Mouse (Mus musculus) limb, embryonic 13.5 days (tissue): ENCODE data around the gene Rps6kb2. TPM values are rescaled to one million over a fixed set of nuclear protein-coding genes. Genes with fewer than 3 reads are reported as not detected.

ENCODE experiments used
- ATAC-seq: fragments of 200-750 bp; cut with Nextera tagmentation; 2 replicates; pipeline ENCODE4 v1.8.0; 2017; ENCODE audit warnings: low read depth, moderate number of reproducible peaks, moderate TSS enrichment; ENCODE audit not compliant: low FRiP score
- H3K27ac ChIP-seq: fragments of 300-500 bp; sonication (generic); 2 replicates; pipeline ENCODE4 v1.5.1; 2015; ENCODE audit warnings: inconsistent platforms, mild to moderate bottlenecking, moderate library complexity
- H3K27me3 ChIP-seq: fragments of 300-500 bp; sonication (generic); 2 replicates; pipeline ENCODE4 v1.6.1; 2015; ENCODE audit warnings: mild to moderate bottlenecking, inconsistent platforms
- H3K36me3 ChIP-seq: fragments of 300-500 bp; sonication (generic); 2 replicates; pipeline ENCODE4 v1.6.1; 2015; ENCODE audit warnings: inconsistent platforms, mild to moderate bottlenecking, moderate library complexity
- H3K4me1 ChIP-seq: fragments of 300-500 bp; sonication (generic); 2 replicates; pipeline ENCODE4 v1.6.1; 2015; ENCODE audit warnings: inconsistent platforms
- H3K4me2 ChIP-seq: fragments of 300-500 bp; sonication (generic); replicated peaks from 2 replicates; pipeline ENCODE4 v1.6.1; 2015; ENCODE audit warnings: inconsistent platforms, mild to moderate bottlenecking, moderate library complexity
- H3K4me3 ChIP-seq: fragments of 300-500 bp; sonication (generic); 2 replicates; pipeline ENCODE4 v1.5.1; 2015; ENCODE audit warnings: moderate library complexity, mild to moderate bottlenecking, inconsistent platforms
- H3K9ac ChIP-seq: fragments of 300-500 bp; sonication (generic); 2 replicates; pipeline ENCODE4 v1.6.1; 2015; ENCODE audit warnings: mild to moderate bottlenecking, inconsistent platforms
- H3K9me3 ChIP-seq: fragments of 300-500 bp; sonication (generic); 2 replicates; pipeline ENCODE4 v1.6.1; 2016; ENCODE audit warnings: inconsistent platforms
- WGBS: fragments of 180-500 bp; shearing (Covaris S2); methylation state at CpG from one replicate; pipeline ENCODE4 v1.1.7; 2015; 5-methylcytosine and 5-hydroxymethylcytosine counted together
- polyA plus RNA-seq: library from polyadenylated mRNA; unstranded; fragments of >200 nt; fragmentation: Nextera tagmentation; extraction: Ambion mirVana; gene quantifications from 2 replicates; pipeline ENCODE4 v1.2.1, GENCODE M21; 2015

Gene Rps6kb2
- polyA plus RNA-seq, 1 experiment from 2014 or later = 65.7 TPM

DNA sequence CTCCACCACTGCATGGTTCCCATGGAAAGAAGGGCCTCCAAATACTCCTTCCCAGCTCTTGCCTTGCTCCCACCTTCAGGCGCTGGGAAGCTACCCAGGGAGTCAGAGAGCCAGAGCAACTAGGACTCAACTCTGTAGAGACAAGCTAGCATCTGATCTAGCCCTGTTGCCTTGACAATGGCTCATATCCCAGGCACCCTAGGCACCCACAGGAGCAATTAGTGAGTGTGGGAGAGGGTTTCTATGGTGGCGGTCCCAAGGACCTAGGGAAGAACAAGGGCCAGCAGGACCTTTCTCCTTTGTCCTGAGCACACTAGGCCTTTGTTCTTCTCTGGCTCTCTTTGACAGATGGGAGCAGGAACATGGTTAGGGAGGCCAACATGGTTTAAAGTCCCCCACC, 20.5 kb upstream of the Rps6kb2 start:
- ATAC-seq = no peak
- no peaks in the 10 kb centered on the region for H3K36me3 ChIP-seq
- H3K27me3 ChIP-seq = no peaks in the 10 kb centered on the region
- no peak overlapping the region for H3K4me3 ChIP-seq
- H3K27ac ChIP-seq = no peak overlapping the region
- WGBS = 79% methylated on average over 2 of the region's 2 CpGs
- H3K9me3 ChIP-seq = no peaks in the 10 kb centered on the region
- peaks cover 11% of the 10 kb centered on the region for H3K4me1 ChIP-seq
- no peak overlapping the region for H3K4me2 ChIP-seq
- H3K9ac ChIP-seq = no peak overlapping the region

DNA sequence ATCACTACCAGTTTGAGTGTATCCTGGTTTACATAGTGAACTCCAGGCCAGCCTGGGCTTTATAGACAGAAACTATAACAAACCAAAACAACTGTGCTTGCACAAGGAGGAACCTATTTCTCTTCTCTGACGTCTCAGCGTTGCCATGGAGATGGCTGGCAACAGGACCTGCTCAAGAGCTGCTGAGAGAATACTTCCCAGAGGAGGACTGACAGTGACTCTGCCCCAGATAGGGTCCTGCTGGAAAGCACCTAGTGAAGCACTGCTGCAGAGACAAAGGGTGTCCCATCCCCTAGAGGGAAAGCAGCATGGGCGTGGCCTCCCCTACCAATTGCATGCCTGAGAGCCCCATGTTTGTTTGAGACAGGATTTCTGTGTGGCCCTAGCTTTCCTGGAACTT, 18.7 kb upstream of the Rps6kb2 start:
- ATAC-seq = no peak
- no peak overlapping the region for H3K4me3 ChIP-seq
- H3K27me3 ChIP-seq = peaks cover 2% of the 10 kb centered on the region; the same call in 1 of the 2 replicates
- no peak overlapping the region for H3K4me2 ChIP-seq
- WGBS = 37% methylated on average over 3 of the region's 3 CpGs
- no peak overlapping the region for H3K27ac ChIP-seq
- H3K4me1 ChIP-seq = peaks cover 11% of the 10 kb centered on the region
- H3K9me3 ChIP-seq = no peaks in the 10 kb centered on the region
- no peak overlapping the region for H3K9ac ChIP-seq
- no peaks in the 10 kb centered on the region for H3K36me3 ChIP-seq

DNA sequence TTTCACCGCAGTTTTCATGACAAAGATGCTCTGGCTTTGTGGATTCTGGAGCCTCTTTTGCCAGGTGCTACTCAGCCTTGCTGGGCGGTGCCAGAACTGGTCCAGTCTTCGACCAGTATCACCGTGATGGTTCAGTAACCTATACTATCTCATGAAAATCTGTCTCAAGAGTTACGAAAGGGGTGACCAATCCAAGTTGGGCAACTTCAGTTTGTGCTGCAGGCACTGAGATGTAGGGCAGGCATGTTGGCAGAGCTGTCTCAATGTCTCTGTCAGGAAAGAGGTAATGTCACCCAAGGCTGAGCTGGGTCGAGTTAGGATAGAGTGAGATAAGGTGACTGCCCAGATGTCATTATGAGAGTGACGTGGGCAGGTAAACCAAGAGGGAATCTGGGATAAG, 17.3 kb upstream of the Rps6kb2 start:
- no peak overlapping the region for H3K4me2 ChIP-seq
- H3K9ac ChIP-seq = no peak overlapping the region
- no peak for ATAC-seq
- H3K4me1 ChIP-seq = peaks cover 15% of the 10 kb centered on the region
- no peaks in the 10 kb centered on the region for H3K9me3 ChIP-seq
- no peaks in the 10 kb centered on the region for H3K36me3 ChIP-seq
- H3K27ac ChIP-seq = no peak overlapping the region
- H3K27me3 ChIP-seq = peaks cover 3% of the 10 kb centered on the region; the same call in 1 of the 2 replicates
- H3K4me3 ChIP-seq = no peak overlapping the region
- WGBS = 85% methylated on average over 7 of the region's 7 CpGs

DNA sequence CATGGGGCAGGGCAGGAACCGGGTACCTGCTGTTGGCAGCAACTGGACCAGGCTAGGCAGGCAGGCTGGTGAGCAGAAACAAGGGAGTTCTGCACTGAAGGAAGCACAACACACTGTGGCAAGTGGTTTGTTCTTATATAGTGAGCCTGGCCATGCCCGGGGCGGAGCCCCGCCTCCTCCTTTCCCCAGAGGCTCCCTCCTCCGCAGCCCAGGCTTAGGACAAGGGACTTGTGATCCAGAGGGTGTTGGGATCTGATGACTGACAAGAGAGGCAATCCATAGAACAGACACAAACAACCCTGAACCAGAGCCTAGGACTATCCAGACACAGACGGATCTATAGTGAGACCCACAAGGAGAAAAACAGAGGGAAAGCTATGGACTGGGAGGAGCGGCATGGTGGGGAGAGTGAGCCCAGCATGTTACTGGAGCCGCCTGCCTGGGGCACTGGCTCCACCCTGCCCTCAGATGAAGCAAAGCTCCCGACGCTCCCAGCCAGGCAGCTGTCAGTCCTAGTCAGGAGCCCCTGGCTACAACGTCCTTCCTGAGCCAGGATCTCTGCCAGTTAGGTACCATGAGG, 12.3 kb upstream of the Rps6kb2 start, which contains the start of gene Carns1:
Gene Carns1 (minus strand): TSS at position 112 of the 580 bp plus-strand sequence.
- Histone ChIP-seq H3K9ac (peak within 1 kb of the TSS; percentile 32), H3K4me1 (peaks cover 28% of the 10 kb centered on the region), H3K4me3 (peak within 1 kb of the TSS; percentile 3), H3K27ac (no peak within 1 kb of the TSS), H3K4me2 (peak within 1 kb of the TSS; percentile 51), H3K9me3 (no peaks in the 10 kb centered on the region), H3K36me3 (no peaks in the 10 kb centered on the region), H3K27me3 (peaks cover 3% of the 10 kb centered on the region; the same call in 1 of the 2 replicates)
- 4% methylated on average over 11 of the region's 11 CpGs for WGBS
- 0 out of 2 replicates have a peak, but pooled peaks have one; percentile 49 for ATAC-seq

DNA sequence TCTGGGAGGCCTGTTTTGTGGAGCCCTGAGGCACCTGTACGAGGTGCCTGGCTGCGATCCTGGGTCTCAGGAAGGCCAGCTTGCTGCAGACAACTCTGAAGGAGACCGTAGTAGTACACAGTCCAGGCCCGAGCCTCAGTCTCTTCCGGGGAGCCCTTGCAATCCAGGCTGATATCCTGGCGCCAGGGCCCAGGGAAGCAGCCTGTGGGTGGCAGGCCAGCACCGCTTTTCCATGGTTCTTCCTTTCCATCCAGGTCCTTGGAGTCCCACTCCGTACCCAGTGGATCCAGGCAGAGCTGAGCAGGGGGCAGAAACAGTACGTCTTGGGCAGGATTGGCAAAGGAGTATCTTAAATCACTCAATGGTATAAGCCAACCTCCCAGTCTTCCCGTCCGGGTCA, 9.8 kb upstream of the Rps6kb2 start:
- WGBS = 56% methylated on average over 11 of the region's 11 CpGs
- Histone ChIP-seq H3K4me1 (peaks cover 37% of the 10 kb centered on the region), H3K27me3 (peaks cover 3% of the 10 kb centered on the region; the same call in 1 of the 2 replicates), H3K4me3 (no peak overlapping the region), H3K27ac (no peak overlapping the region), H3K9ac (peak overlapping the region; percentile 43; the same call in 1 of the 2 replicates), H3K36me3 (no peaks in the 10 kb centered on the region), H3K4me2 (no peak overlapping the region), H3K9me3 (no peaks in the 10 kb centered on the region)
- no peak for ATAC-seq

DNA sequence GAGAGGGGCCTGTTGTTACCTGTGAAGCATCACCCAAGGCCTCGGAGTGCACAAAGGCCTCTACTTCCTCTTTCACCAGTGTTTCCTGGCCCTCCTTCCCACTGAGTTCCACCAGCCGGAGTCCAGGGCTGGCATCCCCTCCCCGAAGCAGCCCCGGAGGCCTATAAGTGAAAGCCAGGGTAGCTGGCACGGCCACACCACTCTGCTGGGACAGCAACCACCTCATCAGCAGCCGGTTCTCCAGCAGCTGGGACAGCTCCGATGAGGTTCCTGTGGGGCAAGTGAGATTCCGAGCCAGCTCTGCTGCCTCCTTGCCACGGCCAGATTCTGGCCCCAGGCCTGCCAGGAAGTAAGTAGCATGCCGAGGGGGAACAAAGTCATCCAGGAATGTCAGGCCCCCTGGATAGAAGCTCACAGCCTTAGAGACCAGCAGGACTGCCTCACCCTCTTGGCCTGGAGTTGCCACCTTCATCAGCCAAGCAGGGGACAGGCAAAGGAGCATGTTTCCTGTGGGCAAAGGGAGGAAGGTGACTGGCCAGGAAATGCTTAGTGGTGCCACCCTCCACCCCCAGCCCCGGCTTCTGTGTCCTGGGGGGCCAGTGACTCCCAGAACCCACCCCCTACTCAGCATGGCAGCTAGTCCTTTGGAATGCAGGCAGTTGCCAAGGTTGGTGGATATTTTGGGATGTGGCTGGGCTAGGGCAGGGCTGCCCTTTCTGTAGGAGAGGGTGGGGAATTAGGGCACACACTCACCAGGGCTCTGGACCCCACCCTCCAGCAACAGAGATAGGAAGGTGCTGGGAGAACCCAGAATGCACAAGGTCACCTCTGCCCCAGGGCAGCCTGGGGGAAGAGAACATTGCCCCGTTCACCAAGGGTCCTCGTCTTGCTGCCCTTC, 8.5 kb upstream of the Rps6kb2 start:
- H3K27ac ChIP-seq = no peak overlapping the region
- ATAC-seq = no peak
- peaks cover 37% of the 10 kb centered on the region for H3K4me1 ChIP-seq
- no peaks in the 10 kb centered on the region for H3K27me3 ChIP-seq
- peak overlapping the region; percentile 45 for H3K9ac ChIP-seq
- no peak overlapping the region for H3K4me2 ChIP-seq
- H3K9me3 ChIP-seq = no peaks in the 10 kb centered on the region
- no peaks in the 10 kb centered on the region for H3K36me3 ChIP-seq
- 66% methylated on average over 13 of the region's 13 CpGs for WGBS
- H3K4me3 ChIP-seq = no peak overlapping the region

DNA sequence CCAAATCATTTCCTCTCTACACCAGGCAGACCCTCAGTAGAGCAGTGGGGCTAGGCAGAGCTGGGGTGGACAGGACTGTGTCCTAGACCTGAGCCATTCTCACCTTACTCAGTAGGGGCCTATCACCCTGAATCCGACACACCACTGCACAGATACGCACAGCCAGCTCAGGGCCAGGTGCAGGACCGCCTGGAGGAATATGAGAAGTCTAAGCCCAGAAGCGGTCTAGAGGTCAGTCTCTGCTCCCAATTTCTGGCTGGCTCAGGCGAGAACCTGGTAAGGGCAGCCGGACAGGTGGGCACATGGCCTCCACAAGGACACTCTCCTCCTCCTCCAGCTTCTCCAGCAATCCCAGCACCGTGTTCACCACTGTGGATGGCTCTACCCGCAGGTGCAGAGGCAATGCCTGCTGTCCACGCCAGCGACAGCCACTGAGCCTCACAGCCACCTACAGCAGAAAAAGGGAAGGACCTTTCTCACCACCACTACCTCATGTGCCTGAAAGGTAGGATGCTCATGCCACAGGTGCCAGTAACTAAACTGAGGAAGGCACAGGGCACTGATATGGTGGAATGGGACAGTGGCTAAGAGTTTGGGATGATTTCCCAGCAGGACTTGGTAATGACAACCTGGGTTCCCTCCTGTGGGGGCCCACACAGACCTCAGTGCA, 7.7 kb upstream of the Rps6kb2 start:
- WGBS = 77% methylated on average over 10 of the region's 10 CpGs
- ATAC-seq = no peak
- Histone ChIP-seq H3K4me3 (no peak overlapping the region), H3K4me2 (no peak overlapping the region), H3K9me3 (no peaks in the 10 kb centered on the region), H3K9ac (peak overlapping the region; percentile 45), H3K36me3 (no peaks in the 10 kb centered on the region), H3K27ac (no peak overlapping the region), H3K4me1 (peaks cover 35% of the 10 kb centered on the region), H3K27me3 (no peaks in the 10 kb centered on the region)

DNA sequence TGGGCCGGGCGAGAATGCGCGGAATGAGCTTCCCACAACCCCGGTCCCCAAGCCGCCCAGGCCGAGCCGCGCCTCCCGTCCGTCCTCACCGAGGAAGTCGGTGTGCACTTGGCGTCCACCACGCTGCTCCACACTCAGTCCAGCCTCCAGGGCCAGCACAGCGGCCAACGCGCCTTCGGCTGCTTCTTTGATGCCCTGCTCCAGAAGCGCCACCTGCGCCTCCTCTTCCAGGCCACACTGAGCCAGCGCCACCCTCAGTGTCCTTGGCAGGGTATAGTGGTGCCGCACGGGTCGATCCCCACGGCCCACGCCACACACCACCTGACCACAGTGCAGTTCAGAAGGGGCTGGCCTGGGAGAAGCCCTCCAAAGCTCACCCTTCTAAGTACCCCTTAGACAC, 6.7 kb upstream of the Rps6kb2 start:
- ATAC-seq = peak; percentile 49
- peak overlapping the region; percentile 84 for H3K9ac ChIP-seq
- 6% methylated on average over 27 of the region's 27 CpGs for WGBS
- H3K4me1 ChIP-seq = peaks cover 26% of the 10 kb centered on the region
- no peaks in the 10 kb centered on the region for H3K27me3 ChIP-seq
- H3K4me3 ChIP-seq = peak overlapping the region; percentile 52
- no peaks in the 10 kb centered on the region for H3K9me3 ChIP-seq
- H3K27ac ChIP-seq = peak overlapping the region; percentile 88
- H3K36me3 ChIP-seq = no peaks in the 10 kb centered on the region
- H3K4me2 ChIP-seq = peak overlapping the region; percentile 89

DNA sequence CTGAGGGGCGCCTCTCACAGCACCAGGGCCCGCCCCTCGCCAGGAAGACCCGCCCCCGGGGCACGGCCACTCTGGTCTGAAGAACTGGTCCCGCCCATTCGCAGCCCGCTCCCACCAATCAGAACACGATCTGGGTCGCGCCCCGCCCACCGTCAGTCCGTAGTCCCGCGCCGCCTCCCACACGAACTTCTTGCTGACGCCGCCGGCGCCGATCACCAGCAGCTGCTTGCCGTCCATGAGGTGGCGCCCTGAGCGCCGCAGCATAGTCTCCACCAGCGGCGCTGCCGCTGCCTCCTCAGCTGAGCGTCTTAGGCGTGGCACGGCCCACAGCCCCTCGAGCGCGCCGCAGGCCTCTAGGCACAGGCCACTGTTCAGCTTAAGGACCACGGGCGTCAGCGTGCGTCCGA, 6.2 kb upstream of the Rps6kb2 start:
- peak; percentile 96 for ATAC-seq
- H3K4me2 ChIP-seq = peak overlapping the region; percentile 89
- WGBS = under 1% methylated on average over 43 of the region's 43 CpGs
- H3K9ac ChIP-seq = peak overlapping the region; percentile 84
- peak overlapping the region; percentile 52 for H3K4me3 ChIP-seq
- H3K27ac ChIP-seq = peak overlapping the region; percentile 88
- no peaks in the 10 kb centered on the region for H3K27me3 ChIP-seq
- no peaks in the 10 kb centered on the region for H3K9me3 ChIP-seq
- no peaks in the 10 kb centered on the region for H3K36me3 ChIP-seq
- H3K4me1 ChIP-seq = peaks cover 26% of the 10 kb centered on the region

DNA sequence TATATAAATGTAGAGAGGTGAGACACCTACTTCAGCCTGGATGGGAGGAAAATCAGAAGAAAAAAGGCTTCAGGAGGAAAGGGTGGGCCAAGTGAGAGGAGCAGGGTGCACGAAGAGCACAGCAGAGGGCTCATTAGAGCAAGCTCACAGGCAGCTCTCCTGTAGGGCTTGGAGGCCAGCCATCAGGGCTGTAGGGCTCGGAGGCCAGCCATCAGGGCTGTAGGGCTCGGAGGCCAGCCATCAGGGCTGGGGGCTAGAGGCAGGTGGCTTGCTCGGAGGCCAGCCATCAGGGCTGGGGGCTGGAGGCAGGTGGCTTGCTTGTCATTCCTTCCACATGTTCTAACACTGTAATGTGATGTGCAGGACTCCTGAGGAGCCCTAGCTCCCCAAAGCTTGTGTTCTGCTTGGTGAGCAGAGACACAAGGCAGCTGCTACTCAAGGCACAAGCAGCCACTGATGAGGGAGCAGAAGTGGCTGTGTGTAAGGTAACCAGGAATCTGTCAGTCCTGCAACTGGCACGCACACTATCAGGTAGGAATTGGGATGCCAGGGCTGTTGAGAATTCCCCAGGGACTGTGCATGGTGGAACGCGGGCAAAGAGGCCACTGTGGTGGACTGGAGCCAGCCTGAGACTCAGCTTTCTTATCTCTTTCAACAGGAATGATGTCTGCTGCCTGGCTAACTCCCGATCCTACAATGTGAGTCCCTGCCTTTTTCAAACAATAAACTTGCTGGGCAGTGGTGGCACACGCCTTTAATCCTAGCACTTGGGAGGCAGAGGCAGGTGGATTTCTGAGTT, 3.7 kb upstream of the Rps6kb2 start:
- Histone ChIP-seq H3K4me2 (no peak overlapping the region), H3K9ac (no peak overlapping the region), H3K27me3 (no peaks in the 10 kb centered on the region), H3K9me3 (no peaks in the 10 kb centered on the region), H3K27ac (no peak overlapping the region), H3K4me3 (no peak overlapping the region), H3K36me3 (0 out of 2 replicates have a peak, but pooled peaks cover under 1% of the 10 kb centered on the region), H3K4me1 (peaks cover 35% of the 10 kb centered on the region)
- no peak for ATAC-seq
- WGBS = 78% methylated on average over 9 of the region's 9 CpGs

DNA sequence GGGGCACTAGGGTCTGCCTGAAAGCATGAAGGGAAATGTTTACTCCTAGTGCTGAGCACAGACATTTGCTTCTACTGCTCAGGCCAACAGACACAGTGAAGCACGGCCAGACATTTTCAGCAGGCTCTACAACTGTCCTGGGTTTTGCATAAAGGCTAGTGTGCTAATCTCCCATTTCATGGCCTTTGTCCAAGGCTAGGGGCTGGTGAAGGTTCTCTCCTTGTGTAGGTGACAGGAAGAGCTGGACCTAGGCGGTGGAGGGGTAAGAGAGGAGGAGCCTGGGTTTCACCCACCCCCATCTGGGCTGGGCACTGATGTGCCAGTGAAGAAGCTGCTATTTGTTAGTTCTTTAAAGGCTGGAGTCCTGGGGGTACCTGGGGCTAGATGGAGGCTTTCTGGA, 1.6 kb upstream of the Rps6kb2 start:
- Histone ChIP-seq H3K36me3 (peaks cover 18% of the 10 kb centered on the region), H3K27ac (no peak overlapping the region), H3K4me1 (peaks cover 15% of the 10 kb centered on the region), H3K27me3 (no peaks in the 10 kb centered on the region), H3K4me3 (no peak overlapping the region), H3K9me3 (no peaks in the 10 kb centered on the region), H3K4me2 (no peak overlapping the region), H3K9ac (no peak overlapping the region)
- WGBS = 68% methylated on average over 2 of the region's 2 CpGs
- no peak for ATAC-seq
